Mouse (Mus musculus): Measurements from ENCODE around the gene Tead3. TPM values are rescaled to one million over a fixed set of nuclear protein-coding genes. Genes with fewer than 3 reads are reported as not detected.

The Tead3 gene
- total and polyA plus RNA-seq, 3 experiments: 12.7 to 21.2 (median 13.7) TPM

- 83% methylated on average over 8 of the region's 8 CpGs for WGBS
Observed at GRCm38 (mm10) chr17:28317091-28317490, 33.5 kb downstream of the Tead3 start.

GRCm38 (mm10) chr17:28316476-28316875, 34.1 kb downstream of the Tead3 start:
- H3K36me3 ChIP-seq (ENCODE audit: control insufficient read depth, insufficient read depth, low read length): no peaks in the 10 kb centered on the region
- WGBS: 93% methylated on average over 9 of the region's 9 CpGs
- H3K27ac ChIP-seq: no peak overlapping the region
- no peaks in the 10 kb centered on the region for H3K27me3 ChIP-seq (ENCODE audit: control insufficient read depth, insufficient read depth, low read length)
- TF ChIP-seq EP300 (IDR thresholded peaks at IDR 0.05; ENCODE audit: insufficient read depth, low read depth, low read length) (no peak), CTCF (IDR thresholded peaks at IDR 0.05) (peak; percentile 14; the same call in 1 of the 2 replicates)
- no peak overlapping the region for H3K9ac ChIP-seq (ENCODE audit: low read depth, low read length)
- no peaks in the 10 kb centered on the region for H3K79me2 ChIP-seq (replicated peaks; ENCODE audit: control insufficient read depth, insufficient read depth, low read length)
- H3K4me3 ChIP-seq: no peak overlapping the region
- no peak for DNase-seq
- H3K4me1 ChIP-seq (ENCODE audit: control insufficient read depth, insufficient read depth, low read length): peaks cover 2% of the 10 kb centered on the region; the same call in 1 of the 2 replicates
- intact Hi-C loops (cut with DNase I): no loop called here

More at GRCm38 (mm10) chr17:28317091-28317490, 33.5 kb downstream of the Tead3 start:
- Histone ChIP-seq H3K27me3 (ENCODE audit: control insufficient read depth, insufficient read depth, low read length) (no peaks in the 10 kb centered on the region), H3K27ac (no peak overlapping the region), H3K4me3 (no peak overlapping the region), H3K4me1 (ENCODE audit: control insufficient read depth, insufficient read depth, low read length) (peaks cover 2% of the 10 kb centered on the region; the same call in 1 of the 2 replicates), H3K79me2 (replicated peaks; ENCODE audit: control insufficient read depth, insufficient read depth, low read length) (no peaks in the 10 kb centered on the region), H3K9ac (ENCODE audit: low read depth, low read length) (no peak overlapping the region), H3K36me3 (ENCODE audit: control insufficient read depth, insufficient read depth, low read length) (no peaks in the 10 kb centered on the region)
- intact Hi-C loops (cut with DNase I): no loop called here
- TF ChIP-seq POLR2A (IDR thresholded peaks at IDR 0.05; ENCODE audit: insufficient read depth, low read depth, low read length) (no peak), EP300 (IDR thresholded peaks at IDR 0.05; ENCODE audit: insufficient read depth, low read depth, low read length) (no peak), CTCF (IDR thresholded peaks at IDR 0.05) (no peak)
- DNase-seq: no peak

- Histone ChIP-seq H3K27ac (no peak overlapping the region), H3K79me2 (replicated peaks; ENCODE audit: control insufficient read depth, insufficient read depth, low read length) (no peaks in the 10 kb centered on the region), H3K4me3 (no peak overlapping the region), H3K9ac (ENCODE audit: low read depth, low read length) (no peak overlapping the region), H3K27me3 (ENCODE audit: control insufficient read depth, insufficient read depth, low read length) (no peaks in the 10 kb centered on the region), H3K36me3 (ENCODE audit: control insufficient read depth, insufficient read depth, low read length) (no peaks in the 10 kb centered on the region), H3K4me1 (ENCODE audit: control insufficient read depth, insufficient read depth, low read length) (peaks cover 2% of the 10 kb centered on the region; the same call in 1 of the 2 replicates)
- no peak for TF ChIP-seq CTCF (IDR thresholded peaks at IDR 0.05)
- TF ChIP-seq EP300 (IDR thresholded peaks at IDR 0.05; ENCODE audit: insufficient read depth, low read depth, low read length): no peak
- no peak for TF ChIP-seq POLR2A (IDR thresholded peaks at IDR 0.05; ENCODE audit: insufficient read depth, low read depth, low read length)
- DNase-seq: no peak
- 78% methylated on average over 20 of the region's 20 CpGs for WGBS
- intact Hi-C loops (cut with DNase I): no loop called here
Observed at GRCm38 (mm10) chr17:28315611-28316160, 34.9 kb downstream of the Tead3 start.

GRCm38 (mm10) chr17:28313880-28314225, 36.8 kb downstream of the Tead3 start:
- peak overlapping the region; percentile 94 for H3K9ac ChIP-seq (ENCODE audit: low read depth, low read length)
- H3K4me1 ChIP-seq (ENCODE audit: control insufficient read depth, insufficient read depth, low read length): peaks cover 2% of the 10 kb centered on the region; the same call in 1 of the 2 replicates
- 2% methylated on average over 11 of the region's 11 CpGs for WGBS
- peak overlapping the region; percentile 94 for H3K27ac ChIP-seq
- DNase-seq: no peak
- H3K36me3 ChIP-seq (ENCODE audit: control insufficient read depth, insufficient read depth, low read length): no peaks in the 10 kb centered on the region
- TF ChIP-seq CTCF (IDR thresholded peaks at IDR 0.05): no peak
- TF ChIP-seq POLR2A (IDR thresholded peaks at IDR 0.05; ENCODE audit: insufficient read depth, low read depth, low read length): no peak
- TF ChIP-seq EP300 (IDR thresholded peaks at IDR 0.05; ENCODE audit: insufficient read depth, low read depth, low read length): no peak
- intact Hi-C loops (cut with DNase I): loop anchor here (2.0 kb wide), 1 partner anchor 15 kb away; the partner anchor contains the start of gene Rpl10a
- peak overlapping the region; percentile 92 for H3K4me3 ChIP-seq
- no peaks in the 10 kb centered on the region for H3K79me2 ChIP-seq (replicated peaks; ENCODE audit: control insufficient read depth, insufficient read depth, low read length)
- no peaks in the 10 kb centered on the region for H3K27me3 ChIP-seq (ENCODE audit: control insufficient read depth, insufficient read depth, low read length)

- Histone ChIP-seq H3K36me3 (ENCODE audit: control insufficient read depth, insufficient read depth, low read length) (no peaks in the 10 kb centered on the region), H3K27me3 (ENCODE audit: control insufficient read depth, insufficient read depth, low read length) (no peaks in the 10 kb centered on the region), H3K4me3 (peak within 1 kb of the TSS; percentile 92), H3K4me1 (ENCODE audit: control insufficient read depth, insufficient read depth, low read length) (peaks cover 5% of the 10 kb centered on the region), H3K27ac (peak within 1 kb of the TSS; percentile 94), H3K9ac (ENCODE audit: low read depth, low read length) (peak within 1 kb of the TSS; percentile 94), H3K79me2 (replicated peaks; ENCODE audit: control insufficient read depth, insufficient read depth, low read length) (no peaks in the 10 kb centered on the region)
- peak; percentile 92 to 96 for DNase-seq
- TF ChIP-seq CTCF (IDR thresholded peaks at IDR 0.05) (peak; percentile 36), POLR2A (IDR thresholded peaks at IDR 0.05; ENCODE audit: insufficient read depth, low read depth, low read length) (peak; percentile 89), EP300 (IDR thresholded peaks at IDR 0.05; ENCODE audit: insufficient read depth, low read depth, low read length) (0 out of 2 replicates have a peak, but pooled peaks have one; percentile 39)
- intact Hi-C loops (cut with DNase I): loop anchor here (2.0 kb wide), 1 partner anchor 15 kb away; the partner anchor contains the start of gene Rpl10a
- 1% methylated on average over 69 of the region's 69 CpGs for WGBS
Observed at GRCm38 (mm10) chr17:28313212-28313879, 37.3 kb downstream of the Tead3 start, which contains the start of gene Fance. Fance (plus strand) TSS chr17:28313519.
